Mouse (Mus musculus) heart, adult 2 months (tissue): ENCODE data around the gene Tbccd1. TPM values are rescaled to one million over a fixed set of nuclear protein-coding genes. Genes with fewer than 3 reads are reported as not detected.

Experiments used
- DNase-seq, 2 experiments: peaks; one replicate each; pipeline ENCODE4 v3.0.0; 2021
- H3K27ac ChIP-seq: fragments of 200-600 bp; 2 replicates; pipeline ENCODE4 v1.8.1; 2022
- H3K27me3 ChIP-seq: fragments of 200-500 bp; 2 replicates; pipeline ENCODE4 v1.6.1; 2012; ENCODE audit warnings: mild to moderate bottlenecking, low read length, inconsistent platforms, mixed read lengths; ENCODE audit not compliant: control insufficient read depth, insufficient read depth
- H3K36me3 ChIP-seq: fragments of 200-500 bp; 2 replicates; pipeline ENCODE4 v1.6.1; 2012; ENCODE audit warnings: low read length, inconsistent platforms; ENCODE audit not compliant: control insufficient read depth, insufficient read depth
- H3K4me1 ChIP-seq: fragments of 200-500 bp; 2 replicates; pipeline ENCODE4 v1.6.1; 2011; ENCODE audit warnings: low read length; ENCODE audit not compliant: control insufficient read depth, insufficient read depth
- H3K4me3 ChIP-seq: fragments of 200-600 bp; 2 replicates; pipeline ENCODE4 v1.8.1; 2022
- H3K79me2 ChIP-seq: fragments of 200-500 bp; replicated peaks from 2 replicates; pipeline ENCODE4 v1.6.1; 2012; ENCODE audit warnings: mild to moderate bottlenecking, inconsistent platforms, low read length, moderate library complexity, mixed read lengths; ENCODE audit not compliant: control insufficient read depth, insufficient read depth
- H3K9ac ChIP-seq: fragments of 200-500 bp; 2 replicates; pipeline ENCODE4 v1.6.1; 2012; ENCODE audit warnings: low read depth, mild to moderate bottlenecking, control low read depth, inconsistent platforms, low read length, mixed read lengths
- CTCF ChIP-seq: fragments of 200-600 bp; IDR thresholded peaks from 2 replicates; pipeline ENCODE4 v1.8.1; 2022; ENCODE audit warnings: antibody characterized with exemption, mild to moderate bottlenecking, moderate library complexity
- EP300 ChIP-seq: fragments of 200-500 bp; IDR thresholded peaks from 2 replicates; pipeline ENCODE4 v1.6.1; 2011; ENCODE audit warnings: low read depth, low read length, control low read depth; ENCODE audit not compliant: insufficient read depth
- POLR2A ChIP-seq: fragments of 200-500 bp; IDR thresholded peaks from 2 replicates; pipeline ENCODE4 v1.6.1; 2011; ENCODE audit warnings: mild to moderate bottlenecking, low read depth, low read length, control low read depth; ENCODE audit not compliant: insufficient read depth
- WGBS: fragments of 180-500 bp; shearing (Covaris S2); methylation state at CpG from one replicate; pipeline ENCODE4 v1.1.7; 2018; 5-methylcytosine and 5-hydroxymethylcytosine counted together
- intact Hi-C: fragments of 180-260 bp; cut with DNase I; formaldehyde crosslinking; loops from one replicate; pipeline ENCODE4 v1.15.1; 2025
- polyA plus RNA-seq: library from polyadenylated mRNA; depleted of rRNA; stranded (reverse); fragments of >200 nt; gene quantifications from 2 replicates; pipeline ENCODE4 v1.2.3, GENCODE M21; 2012
- total RNA-seq, 2 experiments: library from RNA; stranded (reverse); gene quantifications; 2 replicates each; pipeline ENCODE4 v1.2.3; 2021

The Tbccd1 gene
- total and polyA plus RNA-seq, 3 experiments = 10.3 to 12.8 (median 12.7) TPM

GRCm38 (mm10) chr16:22847686-22848085, 9.8 kb downstream of the Tbccd1 start:
- WGBS = 89% methylated on average over 1 of the region's 1 CpGs
- no peak for TF ChIP-seq CTCF
- no peak for TF ChIP-seq EP300
- no peak for TF ChIP-seq POLR2A
- Histone ChIP-seq H3K9ac (no peak overlapping the region), H3K27me3 (no peaks in the 10 kb centered on the region), H3K4me3 (no peak overlapping the region), H3K36me3 (no peaks in the 10 kb centered on the region), H3K27ac (no peak overlapping the region), H3K79me2 (no peaks in the 10 kb centered on the region), H3K4me1 (no peaks in the 10 kb centered on the region; the same call in 1 of the 2 replicates)
- no peak for DNase-seq
- intact Hi-C loops = no loop called here

- H3K4me3 ChIP-seq = no peak overlapping the region
- intact Hi-C loops = no loop called here
- no peaks in the 10 kb centered on the region for H3K27me3 ChIP-seq
- H3K9ac ChIP-seq = no peak overlapping the region
- no peaks in the 10 kb centered on the region for H3K79me2 ChIP-seq
- no peak for TF ChIP-seq POLR2A
- TF ChIP-seq CTCF = no peak
- TF ChIP-seq EP300 = no peak
- DNase-seq = no peak
- no peaks in the 10 kb centered on the region for H3K36me3 ChIP-seq
- WGBS = 78% methylated on average over 4 of the region's 4 CpGs
- no peak overlapping the region for H3K27ac ChIP-seq
- H3K4me1 ChIP-seq = no peaks in the 10 kb centered on the region; the same call in 1 of the 2 replicates
Observed at GRCm38 (mm10) chr16:22845481-22845880, 12.0 kb downstream of the Tbccd1 start.

GRCm38 (mm10) chr16:22844834-22845233, 12.6 kb downstream of the Tbccd1 start:
- Histone ChIP-seq H3K4me1 (no peaks in the 10 kb centered on the region; the same call in 1 of the 2 replicates), H3K4me3 (peak overlapping the region; percentile 80), H3K27me3 (no peaks in the 10 kb centered on the region), H3K36me3 (no peaks in the 10 kb centered on the region), H3K9ac (peak overlapping the region; percentile 39; the same call in 1 of the 2 replicates), H3K79me2 (no peaks in the 10 kb centered on the region), H3K27ac (peak overlapping the region; percentile 78)
- TF ChIP-seq POLR2A (no peak), EP300 (no peak), CTCF (no peak)
- intact Hi-C loops = no loop called here
- no peak for DNase-seq
- 69% methylated on average over 5 of the region's 5 CpGs for WGBS

GRCm38 (mm10) chr16:22844061-22844801, 13.2 kb downstream of the Tbccd1 start:
- Histone ChIP-seq H3K36me3 (no peaks in the 10 kb centered on the region), H3K27ac (peak overlapping the region; percentile 78), H3K4me1 (peaks cover 2% of the 10 kb centered on the region; the same call in 1 of the 2 replicates), H3K4me3 (peak overlapping the region; percentile 80), H3K27me3 (no peaks in the 10 kb centered on the region), H3K9ac (peak overlapping the region; percentile 80), H3K79me2 (no peaks in the 10 kb centered on the region)
- peak; percentile 80 to 85 for DNase-seq
- intact Hi-C loops = no loop called here
- 4% methylated on average over 26 of the region's 26 CpGs for WGBS
- TF ChIP-seq POLR2A (0 out of 2 replicates have a peak, but pooled peaks have one; percentile 25), CTCF (no peak), EP300 (0 out of 2 replicates have a peak, but pooled peaks have one; percentile 15)

- Histone ChIP-seq H3K79me2 (no peaks in the 10 kb centered on the region), H3K9ac (no peak overlapping the region), H3K36me3 (no peaks in the 10 kb centered on the region; the same call in 1 of the 2 replicates), H3K27ac (no peak overlapping the region), H3K27me3 (no peaks in the 10 kb centered on the region), H3K4me1 (peaks cover 2% of the 10 kb centered on the region; the same call in 1 of the 2 replicates), H3K4me3 (no peak overlapping the region)
- WGBS = 95% methylated on average over 5 of the region's 5 CpGs
- no peak for DNase-seq
- intact Hi-C loops = no loop called here
- TF ChIP-seq EP300 (no peak), POLR2A (no peak), CTCF (no peak)
Observed at GRCm38 (mm10) chr16:22842871-22843270, 14.6 kb downstream of the Tbccd1 start.
